Mouse (Mus musculus): ENCODE measurements around the gene Zfp354b.

The Zfp354b gene

GRCm38 (mm10) chr11:50886231-50886932 is 45.1 kb downstream of the Zfp354b start:
- in situ Hi-C loops (cut with MseI, MboI), result no loop called here

DNA sequence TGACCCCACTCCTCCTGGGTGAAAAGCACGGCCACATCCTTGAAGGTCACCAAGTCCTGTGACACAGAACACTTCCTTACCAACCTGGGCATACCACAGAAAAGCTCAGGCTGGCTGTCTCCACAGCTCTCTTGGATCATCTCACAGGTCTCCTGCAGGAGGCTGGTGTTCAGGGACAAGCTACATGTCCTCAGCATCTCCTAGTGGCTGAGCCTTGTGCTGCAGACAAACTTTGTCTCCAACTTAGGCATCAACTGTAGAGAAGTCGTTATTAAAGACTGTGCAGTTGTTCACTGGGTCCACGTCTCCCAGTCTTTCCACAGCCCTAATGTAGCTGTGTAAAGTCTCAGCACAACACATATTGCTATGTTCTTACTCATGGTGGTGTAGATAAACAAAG is 47.7 kb downstream of the Zfp354b start:
- in situ Hi-C loops (cut with MseI, MboI), result no loop called here

DNA sequence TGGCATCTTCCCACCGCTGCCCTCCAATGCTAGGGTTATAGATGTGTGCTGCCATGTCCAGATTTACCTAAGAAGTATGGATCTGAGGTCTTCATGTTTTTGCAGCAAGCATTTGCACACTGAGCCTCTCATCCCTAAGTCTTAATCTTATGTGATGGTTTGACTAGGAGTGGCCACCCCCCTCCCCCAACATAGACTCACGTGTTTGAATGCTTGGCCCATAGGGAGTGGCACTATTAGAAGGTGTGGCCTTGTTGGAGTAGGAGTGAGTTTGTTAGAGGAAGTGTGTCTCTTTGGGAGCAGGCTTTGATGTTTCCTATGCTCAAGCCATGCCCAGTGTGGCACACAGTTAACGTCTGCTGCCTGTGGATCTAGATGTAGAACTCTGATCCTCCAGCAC is 52.8 kb downstream of the Zfp354b start:
- in situ Hi-C loops (cut with MseI, MboI), result no loop called here
